In the genomic region with DNA sequence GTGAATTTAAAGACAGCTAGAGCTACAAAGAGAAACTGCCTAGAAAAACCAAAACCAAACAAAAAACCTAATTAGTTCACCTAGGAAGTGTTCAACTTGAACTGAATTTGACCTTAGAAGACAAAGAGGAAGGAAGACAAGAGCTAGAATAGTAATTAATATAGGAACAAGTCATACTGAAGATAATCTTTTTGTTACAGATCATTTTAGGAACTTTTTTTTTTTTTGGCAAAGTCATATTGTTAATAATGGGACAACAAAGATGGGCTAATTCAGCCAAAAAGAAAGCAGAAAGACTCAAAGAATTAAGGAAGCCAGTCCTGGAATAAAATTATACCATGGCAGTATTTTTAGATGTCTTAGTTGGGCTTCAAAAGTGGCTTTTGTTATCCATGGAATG, we compare ENCODE assay signal across 23 mouse cellular contexts. TPM values are rescaled to one million over a fixed set of nuclear protein-coding genes. Genes with fewer than 3 reads are reported as not detected.
DNase-seq lines count a peak whose midpoint lies in the region; ATAC-seq and TF ChIP-seq lines count a peak whose summit lies in the region.
"Had no signal": no experiment of that assay in that cellular context is flagged by ENCODE, and none has a peak within 500 bp of the region (broad histone marks: within the 10 kb centered on the region; RNA-seq: fewer than 3 reads in every experiment).

No protein-coding gene starts in this region.

- dilution Hi-C loops in CH12.LX (cut with MboI; ENCODE audit: extremely low pct_ligation_motif_present, extremely low pct_unique_long_range_greater_than_20kb, low sequenced_read_pairs), result no loop called here

- H3K9me3 ChIP-seq in CH12.LX (replicated peaks; ENCODE audit: low read length) (no peaks in the 10 kb centered on the region), MEL (replicated peaks; ENCODE audit: insufficient read depth, low read length) (no peaks in the 10 kb centered on the region)
- no peaks in the 10 kb centered on the region for H3K9me3 ChIP-seq in intestine, postnatal 0 days (ENCODE audit: control insufficient read depth)
- H3K9me3 ChIP-seq: G1E had no signal

- intact Hi-C loops in heart, postnatal 14 days (cut with DNase I), result no loop called here

- in situ Hi-C loops in CH12.LX (cut with MboI; ENCODE audit: low pct_ligation_motif_present, low pct_unique_long_range_greater_than_20kb, low sequenced_read_pairs), result no loop called here

- H3K27ac ChIP-seq in CH12.LX (ENCODE audit: insufficient read depth, low read depth) (no peak overlapping the region), MEL (ENCODE audit: control insufficient read depth, low read depth, low read length) (peak overlapping the region; percentile 12; the same call in 1 of the 2 replicates)
- no peak overlapping the region for H3K27ac ChIP-seq in intestine, postnatal 0 days (ENCODE audit: low read depth, low read length)

- peak overlapping the region; percentile 7; the same call in 1 of the 2 replicates for H3K4me2 ChIP-seq in CH12.LX (ENCODE audit: insufficient read depth, low read depth, poor library complexity, severe bottlenecking)
- no peak overlapping the region for H3K4me2 ChIP-seq in intestine, postnatal 0 days (replicated peaks; ENCODE audit: low read depth)

- no peak for ATAC-seq in intestine, postnatal 0 days
- ATAC-seq: activated CD4-positive, CD25-positive, alpha-beta regulatory T cell, adult 4 months; CD4-positive, CD25-positive, alpha-beta regulatory T cell, adult 4 months; Patski had no signal

- peaks cover 34% of the 10 kb centered on the region for H3K79me2 ChIP-seq in CH12.LX (replicated peaks; ENCODE audit: control insufficient read depth, extremely low read depth, insufficient read depth, poor library complexity, severe bottlenecking)
- H3K79me2 ChIP-seq in MEL (ENCODE audit: control insufficient read depth, insufficient read depth, low read length, poor library complexity), result peaks cover 19% of the 10 kb centered on the region

- H3K9ac ChIP-seq in CH12.LX (ENCODE audit: insufficient read depth, low read depth), result no peak overlapping the region
- H3K9ac ChIP-seq in MEL (ENCODE audit: control insufficient read depth, low read depth, low read length, poor library complexity, severe bottlenecking), result no peak overlapping the region
- no peak overlapping the region for H3K9ac ChIP-seq in intestine, postnatal 0 days (ENCODE audit: low read depth, low read length)

- TF ChIP-seq RAD21 in CH12.LX (IDR thresholded peaks at IDR 0.05; ENCODE audit: low read depth, low read length) (no peak), MEL (IDR thresholded peaks at IDR 0.05; ENCODE audit: low read depth, low read length) (no peak)

- TF ChIP-seq EP300 in CH12.LX (IDR thresholded peaks at IDR 0.05; ENCODE audit: low read length) (no peak), MEL (IDR thresholded peaks at IDR 0.05; ENCODE audit: low read depth in 1 of 2, low read length in 2 of 2) (peak in 1 of 2 experiments; percentile 32; a peak in 1 of 4 replicates)

- H3K4me1 ChIP-seq in CH12.LX (ENCODE audit: control insufficient read depth in 1 of 2, insufficient read depth in 2 of 2), result peaks cover 2 to 17% of the 10 kb centered on the region in 2 experiments; a peak in 1 of 4 replicates
- H3K4me1 ChIP-seq in MEL (ENCODE audit: control insufficient read depth in 1 of 2, insufficient read depth in 2 of 2, low read length in 2 of 2), result peaks cover 0 to 8% of the 10 kb centered on the region in 2 experiments; a peak in 2 of 4 replicates
- no peaks in the 10 kb centered on the region for H3K4me1 ChIP-seq in intestine, postnatal 0 days (replicated peaks; ENCODE audit: control insufficient read depth, insufficient read depth, low read length)

- TF ChIP-seq CTCF in CH12.LX (conservative IDR thresholded peaks at IDR 0.05 in 1 of 2, IDR thresholded peaks at IDR 0.05 in 1 of 2; ENCODE audit: low read depth in 2 of 2, low read length in 2 of 2) (no peak), MEL (IDR thresholded peaks at IDR 0.05 in 2 of 3, conservative IDR thresholded peaks at IDR 0.05 in 1 of 3; ENCODE audit: control insufficient read depth in 1 of 3, insufficient read depth in 1 of 3, low read depth in 2 of 3, low read length in 3 of 3, poor library complexity in 1 of 3, severe bottlenecking in 1 of 3) (no peak)
- TF ChIP-seq CTCF in intestine, postnatal 0 days (IDR thresholded peaks at IDR 0.05; ENCODE audit: low read depth), result no peak

- H3K4me3 ChIP-seq in CH12.LX (replicated peaks in 1 of 3; ENCODE audit: low read depth in 2 of 3, low read length in 2 of 3, poor library complexity in 1 of 3) (no peak overlapping the region), MEL (ENCODE audit: control insufficient read depth in 1 of 2, insufficient read depth in 1 of 2, low read depth in 2 of 2, low read length in 2 of 2) (no peak overlapping the region)
- no peak overlapping the region for H3K4me3 ChIP-seq in intestine, postnatal 0 days (ENCODE audit: low read depth, low read length)

- peak; percentile 20 for DNase-seq in 416B (ENCODE audit: low read depth)
- DNase-seq in CH12.LX (ENCODE audit: extremely low read depth), result no peak
- peak; percentile 49 for DNase-seq in MEL (ENCODE audit: low read depth, low spot score)
- DNase-seq in lung, postnatal 36 days, result no peak
- DNase-seq in heart, postnatal 14 days, result no peak
- DNase-seq: adrenal gland, adult 2 months; adrenal gland, adult 8-10 months; adrenal gland, postnatal 10 days; adrenal gland, postnatal 14 days; adrenal gland, postnatal 25 days; adrenal gland, postnatal 36 days; B cell, adult 2 months; cerebellum, adult 11 months; cerebellum, adult 11-12 months; cerebellum, adult 18-20 months; cerebellum, adult 2 months; cerebellum, adult 8-10 months; cerebellum, adult 9-10 months had no signal

- H3K27me3 ChIP-seq in CH12.LX (replicated peaks) (no peaks in the 10 kb centered on the region), MEL (ENCODE audit: control insufficient read depth in 1 of 2, insufficient read depth in 2 of 2, low read length in 2 of 2) (no peaks in the 10 kb centered on the region)
- no peaks in the 10 kb centered on the region for H3K27me3 ChIP-seq in intestine, postnatal 0 days (replicated peaks; ENCODE audit: control insufficient read depth, insufficient read depth, low read length)
- H3K27me3 ChIP-seq: Patski had no signal

- TF ChIP-seq POLR2A in CH12.LX (IDR thresholded peaks at IDR 0.05; ENCODE audit: low read depth, low read length) (no peak), MEL (IDR thresholded peaks at IDR 0.05; ENCODE audit: control insufficient read depth in 1 of 2, insufficient read depth in 1 of 2, low read depth in 1 of 2, low read length in 2 of 2, poor library complexity in 1 of 2) (no peak)

- H3K36me3 ChIP-seq in CH12.LX (replicated peaks in 1 of 2; ENCODE audit: control insufficient read depth in 1 of 2, insufficient read depth in 1 of 2, low read length in 1 of 2) (peaks cover 6 to 19% of the 10 kb centered on the region in 2 experiments), MEL (ENCODE audit: control insufficient read depth in 1 of 2, insufficient read depth in 2 of 2, low read length in 2 of 2) (peaks cover 6 to 11% of the 10 kb centered on the region in 2 experiments)
- H3K36me3 ChIP-seq in intestine, postnatal 0 days (ENCODE audit: control insufficient read depth, insufficient read depth), result no peaks in the 10 kb centered on the region

TF ChIP-seq in CH12.LX, 34 proteins besides CTCF, POLR2A, EP300 and RAD21 (continues in another document):
- TF ChIP-seq E2F4 (IDR thresholded peaks at IDR 0.05; ENCODE audit: insufficient replicate concordance, low read depth, low read length) (no peak), SMC3 (IDR thresholded peaks at IDR 0.05; ENCODE audit: low read depth, low read length) (no peak), USF1 (IDR thresholded peaks at IDR 0.05; ENCODE audit: low read depth, low read length) (no peak)

TF ChIP-seq in MEL, 35 proteins besides CTCF, POLR2A, EP300 and RAD21:
- TF ChIP-seq ETS1 (IDR thresholded peaks at IDR 0.05; ENCODE audit: low read depth, low read length), result peak; percentile 58
- peak; percentile 90 for TF ChIP-seq ZNF384 (IDR thresholded peaks at IDR 0.05; ENCODE audit: low read depth, low read length)
- TF ChIP-seq ELF1 (IDR thresholded peaks at IDR 0.05; ENCODE audit: low read depth, low read length), result no peak

RNA-seq across cellular contexts. Expression of a gene that starts 2.9 kb away (rescaled TPM):
- total RNA-seq in CH12.LX (2012; rRNA removed) (416 and 617 TPM in 2 replicates), CH12.LX (2014; rRNA removed) (812 and 852 TPM in 2 replicates), MEL (2012; rRNA removed) (586 and 596 TPM in 2 replicates)
- polyA plus RNA-seq in CH12.LX (2012; ENCODE audit: insufficient read length, low read depth) (705 and 730 TPM in 2 replicates), MEL (2012; ENCODE audit: insufficient read depth in 1 of 2, insufficient read length in 2 of 2, low read depth in 1 of 2, low replicate concordance in 2 of 2, missing spikeins in 1 of 2) (100 to 1,000 TPM; 421 to 431 TPM)
- 70.7 and 73.2 TPM in 2 replicates for polyA plus RNA-seq in intestine, postnatal 0 days (2015; fragmentation: Nextera tagmentation; extraction: Ambion mirVana)
- 100 to 1,000 TPM; 118 to 131 TPM for total RNA-seq in heart, postnatal 14 days (2021)

RNA-seq across cellular contexts. Expression of a gene that starts 23.8 kb away (rescaled TPM):
- total RNA-seq in CH12.LX (2012; rRNA removed) (5.6 and 7.4 TPM in 2 replicates), CH12.LX (2014; rRNA removed) (8.3 and 9.8 TPM in 2 replicates), MEL (2012; rRNA removed) (8.0 and 9.5 TPM in 2 replicates)
- polyA plus RNA-seq in CH12.LX (2012; ENCODE audit: insufficient read length, low read depth) (10.1 and 11.4 TPM in 2 replicates), MEL (2012; ENCODE audit: insufficient read depth in 1 of 2, insufficient read length in 2 of 2, low read depth in 1 of 2, low replicate concordance in 2 of 2, missing spikeins in 1 of 2) (10 to 100 TPM in 1 of 2 experiments, not detected in 1; 20.8 TPM)
- polyA plus RNA-seq in intestine, postnatal 0 days (2015; fragmentation: Nextera tagmentation; extraction: Ambion mirVana), result 16.8 and 18.7 TPM in 2 replicates
- 10 to 100 TPM; 41.5 to 41.9 TPM for total RNA-seq in heart, postnatal 14 days (2021)

RNA-seq across cellular contexts. Expression of a gene that starts 53.5 kb away (rescaled TPM):
- total RNA-seq in CH12.LX (2012; rRNA removed) (0.34 and 0.47 TPM in 2 replicates), CH12.LX (2014; rRNA removed) (0.18 and 0.20 TPM in 2 replicates), MEL (2012; rRNA removed) (1.0 and 1.1 TPM in 2 replicates)
- polyA plus RNA-seq in CH12.LX (2012; ENCODE audit: insufficient read length, low read depth) (0.51 and 0.76 TPM in 2 replicates), MEL (2012; ENCODE audit: insufficient read depth in 1 of 2, insufficient read length in 2 of 2, low read depth in 1 of 2, low replicate concordance in 2 of 2, missing spikeins in 1 of 2) (1 to 10 TPM in 1 of 2 experiments, not detected in 1; 4.8 TPM)
- 7.1 and 10.1 TPM in 2 replicates for polyA plus RNA-seq in intestine, postnatal 0 days (2015; fragmentation: Nextera tagmentation; extraction: Ambion mirVana)
- 10 to 100 TPM; 47.9 to 55.6 TPM for total RNA-seq in heart, postnatal 14 days (2021)

RNA-seq across cellular contexts. Expression of a gene that starts 57.0 kb away (rescaled TPM):
- total RNA-seq in CH12.LX (2012; rRNA removed) (35.8 and 43.0 TPM in 2 replicates), CH12.LX (2014; rRNA removed) (13.0 and 14.0 TPM in 2 replicates), MEL (2012; rRNA removed) (30.7 and 38.6 TPM in 2 replicates)
- polyA plus RNA-seq in CH12.LX (2012; ENCODE audit: insufficient read length, low read depth) (147 and 148 TPM in 2 replicates), MEL (2012; ENCODE audit: insufficient read depth in 1 of 2, insufficient read length in 2 of 2, low read depth in 1 of 2, low replicate concordance in 2 of 2, missing spikeins in 1 of 2) (100 to 1,000 TPM in 1 of 2 experiments, 10 to 100 TPM in 1; 75.8 to 124 TPM)
- polyA plus RNA-seq in intestine, postnatal 0 days (2015; fragmentation: Nextera tagmentation; extraction: Ambion mirVana), result 52.4 and 57.4 TPM in 2 replicates
- total RNA-seq in heart, postnatal 14 days (2021), result 100 to 1,000 TPM; 301 to 315 TPM

Comparison
In these comparisons a context has a peak if more than half of its experiments do, and no peak if none do; other contexts are left out.
1. DNase-seq: peak in 416B (single experiment) and MEL (single experiment); none in CH12.LX (single experiment), lung, postnatal 36 days (single experiment) and heart, postnatal 14 days (0 of 2).
2. RNA of a gene that starts 53.5 kb away (total RNA-seq): 47.9 to 55.6 TPM in heart, postnatal 14 days; 1.0 to 1.1 TPM in MEL and 0.18 to 0.47 TPM in CH12.LX; every median in the first group is over 10 times any median in the second.